ENCODE assay signal across 9 mouse cellular contexts in the genomic region with DNA sequence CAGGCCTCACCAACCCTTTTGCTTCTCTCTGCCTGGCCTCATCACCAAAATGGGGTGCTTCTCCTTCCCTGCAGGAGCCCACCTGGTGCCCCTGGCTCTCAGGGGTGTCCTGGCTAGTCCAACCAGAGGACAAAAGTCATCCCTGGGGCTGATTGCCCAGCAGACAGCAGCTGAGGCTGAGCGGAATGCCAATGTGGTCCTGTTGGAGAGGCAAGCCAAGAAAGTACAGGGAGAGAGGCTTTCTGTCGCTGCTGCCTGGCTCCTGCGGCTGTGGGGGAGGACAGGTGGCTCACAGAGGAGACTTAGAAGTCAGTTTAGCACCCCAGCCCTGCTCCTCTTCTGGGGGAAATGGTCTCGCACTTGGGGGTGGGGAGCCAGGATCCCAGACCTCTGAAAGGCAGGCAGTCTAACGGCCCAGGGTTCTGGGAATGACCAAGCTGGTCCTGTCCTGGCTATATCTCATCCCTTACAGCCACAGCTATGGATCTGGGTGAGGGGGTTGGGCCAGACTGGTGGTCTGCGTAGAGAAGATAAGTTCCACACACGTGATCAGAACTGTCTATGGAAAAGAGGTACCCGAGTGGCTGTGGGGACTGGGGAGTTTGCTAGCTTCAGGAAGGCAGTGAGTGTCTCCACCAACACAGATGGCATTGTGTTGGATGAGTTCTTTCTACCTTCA. TPM values are rescaled to one million over a fixed set of nuclear protein-coding genes. Genes with fewer than 3 reads are reported as not detected.
DNase-seq lines count a peak whose midpoint lies in the region; ATAC-seq lines count a peak whose summit lies in the region.
"Had no signal": no experiment of that assay in that cellular context is flagged by ENCODE, and none has a peak within 500 bp of the region (broad histone marks: within the 10 kb centered on the region; RNA-seq: fewer than 3 reads in every experiment).

No protein-coding gene starts in this region.

- H3K4me2 ChIP-seq in kidney, embryonic 16.5 days (replicated peaks; ENCODE audit: low read depth, low read length), result no peak overlapping the region
- H3K4me2 ChIP-seq in midbrain, embryonic 13.5 days (replicated peaks), result no peak overlapping the region

- no peaks in the 10 kb centered on the region for H3K27me3 ChIP-seq in kidney, embryonic 16.5 days (ENCODE audit: insufficient read depth, low read length)
- H3K27me3 ChIP-seq in midbrain, embryonic 13.5 days, result no peaks in the 10 kb centered on the region

- no peak overlapping the region for H3K9ac ChIP-seq in kidney, embryonic 16.5 days (replicated peaks; ENCODE audit: low read length)
- H3K9ac ChIP-seq in midbrain, embryonic 13.5 days (replicated peaks), result peak overlapping the region; percentile 41

- peak overlapping the region; percentile 52; the same call in 1 of the 2 replicates for H3K27ac ChIP-seq in kidney, embryonic 16.5 days (ENCODE audit: low read length)
- peak overlapping the region; percentile 86 for H3K27ac ChIP-seq in midbrain, embryonic 13.5 days

- no peak overlapping the region for H3K4me3 ChIP-seq in kidney, embryonic 16.5 days (ENCODE audit: low read length)
- H3K4me3 ChIP-seq in midbrain, embryonic 13.5 days (replicated peaks), result no peak overlapping the region

- peaks cover 43% of the 10 kb centered on the region for H3K36me3 ChIP-seq in kidney, embryonic 16.5 days (ENCODE audit: insufficient read depth, low read length)
- H3K36me3 ChIP-seq in midbrain, embryonic 13.5 days, result peaks cover 52% of the 10 kb centered on the region

- no peak for DNase-seq in kidney, adult 9 months
- peak; percentile 73 for DNase-seq in cerebellum, adult 9-10 months
- DNase-seq in gastrocnemius, postnatal 14 days, result peak; percentile 67
- DNase-seq in embryo, embryonic 11 days, result no peak
- DNase-seq in adipocyte (ENCODE audit: low spot score), result no peak
- DNase-seq: right cerebral cortex, postnatal 14 days had no signal

- WGBS in kidney, embryonic 16.5 days, result 66% methylated on average over 8 of the region's 8 CpGs
- 56% methylated on average over 8 of the region's 8 CpGs for WGBS in midbrain, embryonic 13.5 days

- no peaks in the 10 kb centered on the region for H3K9me3 ChIP-seq in kidney, embryonic 16.5 days (ENCODE audit: low read length)
- H3K9me3 ChIP-seq in midbrain, embryonic 13.5 days, result no peaks in the 10 kb centered on the region

- peaks cover 30% of the 10 kb centered on the region for H3K4me1 ChIP-seq in kidney, embryonic 16.5 days (ENCODE audit: insufficient read depth, low read length)
- peaks cover 72% of the 10 kb centered on the region for H3K4me1 ChIP-seq in midbrain, embryonic 13.5 days (replicated peaks)

- intact Hi-C loops in gastrocnemius, postnatal 14 days (cut with DNase I; ENCODE audit: low total_unique reads), result no loop called here

- no peak for ATAC-seq in kidney, embryonic 16.5 days (ENCODE audit: low FRiP score, low TSS enrichment)
- ATAC-seq in midbrain, embryonic 13.5 days, result no peak
- ATAC-seq in monocyte, adult 5-6 weeks (replicated peaks; ENCODE audit: insufficient number of reproducible peaks, low FRiP score, low TSS enrichment, poor library complexity, severe bottlenecking), result no peak

RNA-seq across cellular contexts. Expression of a gene that starts 55.3 kb away (rescaled TPM):
- 77.4 and 102 TPM in 2 replicates for polyA plus RNA-seq in kidney, embryonic 16.5 days (2015; fragmentation: Nextera tagmentation; extraction: Ambion mirVana)
- 10 to 100 TPM; 53.8 to 63.9 TPM for total RNA-seq in gastrocnemius, postnatal 14 days (2021)
- 28.8 and 34.2 TPM in 2 replicates for polyA plus RNA-seq in midbrain, embryonic 13.5 days (2015; fragmentation: Nextera tagmentation; extraction: Ambion mirVana)
- total RNA-seq in monocyte, adult 5-6 weeks (2017), result 66.9 to 107 TPM (median 85.9 TPM) in 3 replicates

Comparison
In these comparisons a context has a peak if more than half of its experiments do, and no peak if none do; other contexts are left out.
1. DNase-seq: peak in cerebellum, adult 9-10 months (single experiment) and gastrocnemius, postnatal 14 days (single experiment); none in kidney, adult 9 months (single experiment), embryo, embryonic 11 days (single experiment) and adipocyte (single experiment).